Mouse (Mus musculus): ENCODE data around the gene Ndufab1.

- no peak for TF ChIP-seq CTCF (IDR thresholded peaks at IDR 0.05; ENCODE audit: control insufficient read depth, insufficient read depth, insufficient read length)
- no peak for TF ChIP-seq FOSL1 (IDR thresholded peaks at IDR 0.05; ENCODE audit: insufficient read depth, low read length, poor library complexity, severe bottlenecking)
- no peak for TF ChIP-seq MYOD1 (IDR thresholded peaks at IDR 0.05; ENCODE audit: control insufficient read depth, insufficient read length, low read depth)
Observed at GRCm38 (mm10) chr7:122087195-122087982, 14.3 kb downstream of the Ndufab1 start.
